Mouse (Mus musculus) small intestine, adult 2 months (tissue): ENCODE results near the gene Ank.

Experiments
- CTCF ChIP-seq: fragments of 200-500 bp; IDR thresholded peaks from 2 replicates; pipeline ENCODE4 v1.5.1; 2012; ENCODE audit warnings: low read depth, mild to moderate bottlenecking, control low read depth, inconsistent platforms, low read length, moderate library complexity, mixed read lengths; ENCODE audit not compliant: insufficient replicate concordance, insufficient read length; ENCODE audit errors: extremely low read depth
- POLR2A ChIP-seq: fragments of 200-500 bp; IDR thresholded peaks from 2 replicates; pipeline ENCODE4 v1.6.1; 2012; ENCODE audit warnings: low read depth, mild to moderate bottlenecking, control low read depth, inconsistent platforms, low read length, moderate library complexity

GRCm38 (mm10) chr15:27502338-27502737, 35.9 kb downstream of the Ank start:
- TF ChIP-seq POLR2A, result no peak
- TF ChIP-seq CTCF, result no peak
